12 mouse cellular contexts compared by ENCODE assay signal in the genomic region with DNA sequence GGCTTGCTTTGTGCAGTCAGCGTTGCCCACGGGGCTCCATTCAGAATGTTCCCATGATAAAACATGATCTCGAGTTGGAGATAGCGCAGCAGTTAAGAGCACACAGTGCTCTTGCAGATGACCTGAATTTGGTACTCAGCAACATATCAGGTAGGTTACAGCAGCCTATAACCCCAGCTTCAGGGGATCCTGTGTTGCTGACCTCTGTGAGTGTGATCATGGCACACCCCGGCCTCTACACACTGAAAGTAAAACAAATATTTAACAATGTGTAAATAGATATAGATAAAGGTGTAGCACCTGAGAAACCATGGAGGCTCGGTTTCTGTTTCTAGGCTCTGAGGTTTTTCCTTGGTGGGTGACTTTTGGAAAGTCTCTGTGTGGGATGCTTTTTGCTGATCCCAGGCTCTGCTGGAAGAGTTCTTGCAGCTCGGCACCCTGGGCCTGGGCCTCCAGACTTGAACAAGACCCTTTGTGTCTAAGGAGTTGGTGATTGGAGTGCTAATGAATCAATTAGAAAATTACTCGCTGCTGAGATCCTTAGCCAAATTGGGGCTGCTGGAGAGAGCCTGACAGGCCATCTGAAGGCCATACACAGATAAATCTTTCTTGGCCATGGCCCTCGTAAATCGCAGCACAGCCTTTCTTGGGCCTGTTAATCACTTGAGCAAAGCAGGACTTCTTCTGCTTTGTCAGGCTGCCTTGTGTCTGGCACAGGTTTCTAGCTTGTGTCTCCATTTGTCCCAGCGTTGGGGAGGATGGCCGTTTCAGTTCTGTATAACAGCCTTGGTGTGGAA. TPM values are rescaled to one million over a fixed set of nuclear protein-coding genes. Genes with fewer than 3 reads are reported as not detected.
DNase-seq lines count a peak whose midpoint lies in the region; ATAC-seq and TF ChIP-seq lines count a peak whose summit lies in the region.
"Had no signal": no experiment of that assay in that cellular context is flagged by ENCODE, and none has a peak within 500 bp of the region (broad histone marks: within the 10 kb centered on the region; RNA-seq: fewer than 3 reads in every experiment).

No protein-coding gene starts in this region.

- TF ChIP-seq CTCF in liver, adult 2 months (IDR thresholded peaks at IDR 0.05; ENCODE audit: low read depth, low read length), result no peak
- no peak for TF ChIP-seq CTCF in liver, postnatal 0 days (IDR thresholded peaks at IDR 0.05; ENCODE audit: low read depth)
- no peak for TF ChIP-seq CTCF in small intestine, adult 2 months (IDR thresholded peaks at IDR 0.05; ENCODE audit: extremely low read depth, insufficient read length, insufficient replicate concordance, low read depth, low read length)

- WGBS in liver, adult 2 months, result 67% methylated on average over 12 of the region's 12 CpGs
- 74% methylated on average over 12 of the region's 12 CpGs for WGBS in liver, postnatal 0 days (ENCODE audit: insufficient replicate concordance)
- WGBS in forebrain, embryonic 12.5 days, result 56% methylated on average over 12 of the region's 12 CpGs
- 63% methylated on average over 12 of the region's 12 CpGs for whole genome bisulfite sequencing in limb, embryonic 10.5 days
- 33% methylated on average over 12 of the region's 12 CpGs for WGBS in small intestine, adult 2 months

- no peaks in the 10 kb centered on the region for H3K27me3 ChIP-seq in liver, adult 2 months (ENCODE audit: control insufficient read depth, insufficient read depth, low read length)
- no peaks in the 10 kb centered on the region for H3K27me3 ChIP-seq in liver, postnatal 0 days (ENCODE audit: insufficient read depth, low read length)
- H3K27me3 ChIP-seq in forebrain, embryonic 12.5 days, result no peaks in the 10 kb centered on the region
- no peaks in the 10 kb centered on the region for H3K27me3 ChIP-seq in limb, embryonic 10.5 days (ENCODE audit: low read depth, poor library complexity, severe bottlenecking)
- H3K27me3 ChIP-seq in small intestine, adult 2 months (ENCODE audit: control insufficient read depth, insufficient read depth, low read length), result no peaks in the 10 kb centered on the region
- H3K27me3 ChIP-seq: heart, embryonic 15.5 days; kidney, embryonic 15.5 days had no signal

- no peak for TF ChIP-seq POLR2A in liver, adult 2 months (IDR thresholded peaks at IDR 0.05; ENCODE audit: extremely low read depth, insufficient read depth, low read length)
- no peak for TF ChIP-seq POLR2A in small intestine, adult 2 months (IDR thresholded peaks at IDR 0.05; ENCODE audit: low read depth, low read length)

- 0 out of 2 replicates have a peak overlapping the region, but pooled peaks have one; percentile 9 for H3K27ac ChIP-seq in liver, adult 2 months (replicated peaks; ENCODE audit: insufficient read depth, low read depth, low read length)
- no peak overlapping the region for H3K27ac ChIP-seq in liver, postnatal 0 days (ENCODE audit: low read depth)
- H3K27ac ChIP-seq in forebrain, embryonic 12.5 days, result peak overlapping the region; percentile 84
- H3K27ac ChIP-seq in limb, embryonic 10.5 days, result 0 out of 2 replicates have a peak overlapping the region, but pooled peaks have one; percentile 6
- H3K27ac ChIP-seq in small intestine, adult 2 months (ENCODE audit: insufficient read depth, low read depth, low read length), result peak overlapping the region; percentile 48; the same call in 1 of the 2 replicates
- H3K27ac ChIP-seq: heart, embryonic 15.5 days; kidney, embryonic 15.5 days had no signal

- no peak for TF ChIP-seq EP300 in liver, postnatal 0 days (IDR thresholded peaks at IDR 0.05; ENCODE audit: low read depth)

- ATAC-seq in liver, postnatal 0 days, result no peak
- ATAC-seq in forebrain, embryonic 12.5 days (ENCODE audit: low FRiP score), result no peak; the same call in 1 of the 2 replicates
- ATAC-seq: lung, postnatal 0 days had no signal

- DNase-seq in liver, adult 2 months (ENCODE audit: extremely low read depth, low read depth, low spot score), result peak; percentile 21
- no peak for DNase-seq in liver, postnatal 0 days
- DNase-seq in limb, embryonic 10.5 days (ENCODE audit: low spot score), result no peak
- DNase-seq in natural killer cell, adult 2 months (ENCODE audit: low spot score in 2 of 2), result no peak
- no peak for DNase-seq in lung, postnatal 25 days (ENCODE audit: low spot score)
- no peak for DNase-seq in urinary bladder, postnatal 14 days (ENCODE audit: low spot score)

- H3K9me3 ChIP-seq in liver, postnatal 0 days (ENCODE audit: low read length), result no peaks in the 10 kb centered on the region
- no peaks in the 10 kb centered on the region for H3K9me3 ChIP-seq in forebrain, embryonic 12.5 days
- no peaks in the 10 kb centered on the region for H3K9me3 ChIP-seq in limb, embryonic 10.5 days (replicated peaks)
- H3K9me3 ChIP-seq: heart, embryonic 15.5 days; kidney, embryonic 15.5 days had no signal

- H3K4me2 ChIP-seq in liver, postnatal 0 days (ENCODE audit: low read depth, low read length), result no peak overlapping the region
- H3K4me2 ChIP-seq in forebrain, embryonic 12.5 days, result 0 out of 2 replicates have a peak overlapping the region, but pooled peaks have one; percentile 15
- H3K4me2 ChIP-seq: heart, embryonic 15.5 days; kidney, embryonic 15.5 days had no signal

- no peaks in the 10 kb centered on the region for H3K36me3 ChIP-seq in liver, adult 2 months (ENCODE audit: control insufficient read depth, insufficient read depth, low read length)
- no peaks in the 10 kb centered on the region; the same call in 1 of the 2 replicates for H3K36me3 ChIP-seq in liver, postnatal 0 days (replicated peaks; ENCODE audit: insufficient read depth, low read length)
- no peaks in the 10 kb centered on the region; the same call in 1 of the 2 replicates for H3K36me3 ChIP-seq in forebrain, embryonic 12.5 days (replicated peaks)
- H3K36me3 ChIP-seq in limb, embryonic 10.5 days, result peaks cover 82% of the 10 kb centered on the region
- H3K36me3 ChIP-seq in small intestine, adult 2 months (ENCODE audit: control insufficient read depth, insufficient read depth, low read length), result 0 out of 2 replicates have a peak, but pooled peaks cover 1% of the 10 kb centered on the region
- H3K36me3 ChIP-seq: heart, embryonic 15.5 days had no signal

- H3K4me3 ChIP-seq in liver, adult 2 months (ENCODE audit: insufficient read depth, low read depth, low read length), result no peak overlapping the region
- no peak overlapping the region for H3K4me3 ChIP-seq in liver, postnatal 0 days (ENCODE audit: low read depth, low read length)
- H3K4me3 ChIP-seq in forebrain, embryonic 12.5 days (replicated peaks), result no peak overlapping the region
- no peak overlapping the region for H3K4me3 ChIP-seq in limb, embryonic 10.5 days
- H3K4me3 ChIP-seq in small intestine, adult 2 months (ENCODE audit: low read depth, low read length), result no peak overlapping the region
- H3K4me3 ChIP-seq: heart, embryonic 15.5 days; kidney, embryonic 15.5 days; left cerebral cortex, adult 2 months had no signal

- peaks cover 38% of the 10 kb centered on the region for H3K79me2 ChIP-seq in liver, adult 2 months (ENCODE audit: control insufficient read depth, insufficient read depth, low read length)

- no peak overlapping the region for H3K9ac ChIP-seq in liver, adult 2 months (ENCODE audit: low read depth, low read length)
- no peak overlapping the region for H3K9ac ChIP-seq in liver, postnatal 0 days (replicated peaks)
- H3K9ac ChIP-seq in forebrain, embryonic 12.5 days, result peak overlapping the region; percentile 40; the same call in 1 of the 2 replicates
- H3K9ac ChIP-seq: heart, embryonic 15.5 days; kidney, embryonic 15.5 days had no signal

- peaks cover 41% of the 10 kb centered on the region for H3K4me1 ChIP-seq in liver, adult 2 months (ENCODE audit: control insufficient read depth, insufficient read depth, low read length)
- peaks cover 58% of the 10 kb centered on the region for H3K4me1 ChIP-seq in liver, postnatal 0 days (ENCODE audit: insufficient read depth)
- H3K4me1 ChIP-seq in forebrain, embryonic 12.5 days, result peaks cover 95% of the 10 kb centered on the region
- peaks cover 86% of the 10 kb centered on the region for H3K4me1 ChIP-seq in limb, embryonic 10.5 days
- H3K4me1 ChIP-seq in small intestine, adult 2 months (ENCODE audit: control insufficient read depth, insufficient read depth, insufficient read length, low read length), result peaks cover 50% of the 10 kb centered on the region

RNA-seq across cellular contexts. Expression of a gene that starts 49.2 kb away (rescaled TPM):
- total RNA-seq in liver, adult 2 months (2014; rRNA removed), result 12.9 and 19.8 TPM in 2 replicates
- 32.8 and 36.7 TPM in 2 replicates for polyA plus RNA-seq in liver, adult 2 months (2012; rRNA removed)
- 22.8 and 26.8 TPM in 2 replicates for polyA plus RNA-seq in liver, postnatal 0 days (2015; fragmentation: Nextera tagmentation; extraction: Ambion mirVana)
- polyA plus RNA-seq in forebrain, embryonic 12.5 days (2016; fragmentation: Nextera tagmentation; extraction: Ambion mirVana), result 198 and 214 TPM in 2 replicates
- polyA plus RNA-seq in limb, embryonic 10.5 days (2016; fragmentation: Nextera tagmentation; extraction: Ambion mirVana), result 225 and 250 TPM in 2 replicates
- polyA plus RNA-seq in small intestine, adult 2 months (2012; rRNA removed), result 11.7 and 21.2 TPM in 2 replicates
